Mouse (Mus musculus) left cerebral cortex, adult 9 months (tissue): ENCODE measurements at regions not wholly inside any gene's neighbourhood (a gene's known extent, or its start where the extent isn't known, plus 50 kb on each side); places are given as distances from the start of the nearest gene placed in this dataset.

Experiments used
- DNase-seq, 2 experiments: peaks; one replicate each; pipeline ENCODE4 v3.0.0; 2022; ENCODE audit warnings: low spot score in 2 of 2

- no peak for DNase-seq
Measured at GRCm38 (mm10) chr2:61527127-61527526, 51.3 kb upstream of the Tank start.

- DNase-seq, result no peak
Measured at GRCm38 (mm10) chr2:61524060-61524734, 54.2 kb upstream of the Tank start.

GRCm38 (mm10) chr2:61514445-61515123, 63.8 kb upstream of the Tank start:
- no peak for DNase-seq

GRCm38 (mm10) chr2:61513787-61514444, 64.5 kb upstream of the Tank start:
- DNase-seq, result no peak

- DNase-seq, result no peak
Measured at GRCm38 (mm10) chr2:61503594-61503993, 74.8 kb upstream of the Tank start.

- DNase-seq, result no peak
Measured at GRCm38 (mm10) chr2:61501922-61502321, 76.5 kb upstream of the Tank start.

GRCm38 (mm10) chr2:61499266-61499665, 79.1 kb upstream of the Tank start:
- DNase-seq, result no peak

- DNase-seq, result no peak
Measured at GRCm38 (mm10) chr2:61497930-61498329, 80.5 kb upstream of the Tank start.

GRCm38 (mm10) chr2:61496968-61497367, 81.4 kb upstream of the Tank start:
- no peak for DNase-seq

- DNase-seq, result peak in 1 of 2 experiments; percentile 92
Measured at GRCm38 (mm10) chr2:61493918-61494712, 84.3 kb upstream of the Tank start.

- no peak for DNase-seq
Measured at GRCm38 (mm10) chr2:61492043-61492743, 86.2 kb upstream of the Tank start.

GRCm38 (mm10) chr2:61490436-61491109, 87.8 kb upstream of the Tank start:
- DNase-seq, result no peak

- DNase-seq, result no peak
Measured at GRCm38 (mm10) chr2:61489762-61490161, 88.6 kb upstream of the Tank start.

- DNase-seq, result no peak
Measured at GRCm38 (mm10) chr2:61483820-61484219, 94.6 kb upstream of the Tank start.

- DNase-seq, result no peak
Measured at GRCm38 (mm10) chr2:61476648-61477047, 101.7 kb upstream of the Tank start.

- DNase-seq, result no peak
Measured at GRCm38 (mm10) chr2:61474626-61475025, 103.8 kb upstream of the Tank start.

GRCm38 (mm10) chr2:61470521-61470920, 107.9 kb upstream of the Tank start:
- DNase-seq, result no peak

GRCm38 (mm10) chr2:61470064-61470463, 108.3 kb upstream of the Tank start:
- DNase-seq, result no peak

GRCm38 (mm10) chr2:61455902-61456301, 122.5 kb upstream of the Tank start:
- peak in 1 of 2 experiments; percentile 36 for DNase-seq

GRCm38 (mm10) chr2:61454729-61455128, 123.7 kb upstream of the Tank start:
- DNase-seq, result no peak

- peak; percentile 39 to 92 for DNase-seq
Measured at GRCm38 (mm10) chr2:61454311-61454728, 124.1 kb upstream of the Tank start.
